Mouse (Mus musculus): ENCODE measurements around the gene Nuak2.

GRCm38 (mm10) chr1:132292318-132293129 lies 23.4 kb upstream of the Nuak2 start:
- TF ChIP-seq CTCF (IDR thresholded peaks at IDR 0.05; ENCODE audit: control insufficient read depth, insufficient read depth, insufficient replicate concordance, low read depth, low read length) (no peak), POLR2A (IDR thresholded peaks at IDR 0.05; ENCODE audit: control insufficient read depth, low read depth, low read length) (no peak)

All from testis, adult 2 months (tissue).